10 mouse cellular contexts compared by ENCODE assay signal in the genomic region with DNA sequence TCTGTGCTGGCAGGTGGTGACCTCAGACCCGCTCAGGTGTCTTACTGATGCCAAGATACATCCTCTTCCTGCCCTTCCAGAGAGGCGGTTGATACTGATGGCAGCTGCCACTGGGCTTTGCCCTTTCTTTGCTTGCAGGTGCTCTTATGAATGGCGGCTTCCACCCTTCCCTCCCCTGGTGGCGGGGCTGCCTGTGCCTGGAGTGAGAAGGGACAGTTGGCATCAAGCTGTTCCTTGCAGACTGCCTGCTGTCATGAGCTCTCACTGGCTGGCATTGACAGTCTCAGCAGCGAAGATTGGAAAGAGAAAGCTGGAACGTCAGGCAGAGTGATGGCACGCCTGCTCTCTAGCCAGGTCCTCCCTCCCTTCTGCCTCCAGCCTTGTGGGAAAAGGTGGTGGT.
A peak's percentile ranks its signal among the peaks of the same experiment; 100 is the strongest.
DNase-seq lines count a peak whose midpoint lies in the region; ATAC-seq and TF ChIP-seq lines count a peak whose summit lies in the region.
"Had no signal": no experiment of that assay in that cellular context is flagged by ENCODE, and none has a peak within 500 bp of the region (broad histone marks: within the 10 kb centered on the region; RNA-seq: fewer than 3 reads in every experiment).

No protein-coding gene starts in this region.

- 69% methylated on average over 7 of the region's 7 CpGs for WGBS in intestine, embryonic 16.5 days
- WGBS in liver, embryonic 11.5 days, result 79% methylated on average over 7 of the region's 7 CpGs

- no peaks in the 10 kb centered on the region for H3K27me3 ChIP-seq in intestine, embryonic 16.5 days (replicated peaks; ENCODE audit: control insufficient read depth, insufficient read depth, low read length)
- H3K27me3 ChIP-seq in liver, embryonic 11.5 days (replicated peaks; ENCODE audit: control insufficient read depth, insufficient read depth, low read length), result no peaks in the 10 kb centered on the region
- H3K27me3 ChIP-seq: embryonic facial prominence, embryonic 13.5 days had no signal

- peak; percentile 26 for TF ChIP-seq CTCF in layer of hippocampus, adult 2 months (conservative IDR thresholded peaks at IDR 0.05)

- H3K4me3 ChIP-seq in layer of hippocampus, adult 2 months, result peak overlapping the region; percentile 1; the same call in 1 of the 2 replicates
- no peak overlapping the region for H3K4me3 ChIP-seq in intestine, embryonic 16.5 days (ENCODE audit: low read length)
- no peak overlapping the region for H3K4me3 ChIP-seq in liver, embryonic 11.5 days (ENCODE audit: low read depth, low read length)
- H3K4me3 ChIP-seq: embryonic facial prominence, embryonic 13.5 days had no signal

- peak overlapping the region; percentile 86 for H3K27ac ChIP-seq in layer of hippocampus, adult 2 months
- H3K27ac ChIP-seq in intestine, embryonic 16.5 days (ENCODE audit: low read length), result no peak overlapping the region
- no peak overlapping the region for H3K27ac ChIP-seq in liver, embryonic 11.5 days (ENCODE audit: low read depth, low read length)
- H3K27ac ChIP-seq: embryonic facial prominence, embryonic 13.5 days had no signal

- H3K9ac ChIP-seq in intestine, embryonic 16.5 days (ENCODE audit: low read depth, low read length), result no peak overlapping the region
- no peak overlapping the region for H3K9ac ChIP-seq in liver, embryonic 11.5 days (ENCODE audit: low read depth, low read length)
- H3K9ac ChIP-seq: embryonic facial prominence, embryonic 13.5 days had no signal

- H3K4me2 ChIP-seq in intestine, embryonic 16.5 days (ENCODE audit: low read depth, low read length), result no peak overlapping the region
- no peak overlapping the region for H3K4me2 ChIP-seq in liver, embryonic 11.5 days
- H3K4me2 ChIP-seq: embryonic facial prominence, embryonic 13.5 days had no signal

- H3K36me3 ChIP-seq in intestine, embryonic 16.5 days (ENCODE audit: control insufficient read depth, insufficient read depth, low read length), result no peaks in the 10 kb centered on the region
- no peaks in the 10 kb centered on the region for H3K36me3 ChIP-seq in liver, embryonic 11.5 days (ENCODE audit: control insufficient read depth, insufficient read depth, low read length)
- H3K36me3 ChIP-seq: embryonic facial prominence, embryonic 13.5 days had no signal

- ATAC-seq in intestine, embryonic 16.5 days, result no peak
- ATAC-seq in liver, embryonic 11.5 days (replicated peaks; ENCODE audit: low FRiP score), result no peak

- H3K9me3 ChIP-seq in intestine, embryonic 16.5 days (ENCODE audit: control insufficient read depth, low read length), result no peaks in the 10 kb centered on the region
- no peaks in the 10 kb centered on the region for H3K9me3 ChIP-seq in liver, embryonic 11.5 days (ENCODE audit: control insufficient read depth, low read length)
- H3K9me3 ChIP-seq: embryonic facial prominence, embryonic 13.5 days; G1E had no signal

- H3K4me1 ChIP-seq in intestine, embryonic 16.5 days (ENCODE audit: control insufficient read depth, insufficient read depth, low read length), result peaks cover 17% of the 10 kb centered on the region
- H3K4me1 ChIP-seq in liver, embryonic 11.5 days (replicated peaks; ENCODE audit: control insufficient read depth, insufficient read depth, low read length), result no peaks in the 10 kb centered on the region

- DNase-seq in layer of hippocampus, adult 11-12 months (ENCODE audit: low spot score), result peak; percentile 77
- no peak for DNase-seq in layer of hippocampus, adult 9-10 months (ENCODE audit: low spot score)
- DNase-seq in cerebellum, postnatal 10 days, result peak; percentile 84 to 86
- DNase-seq in layer of hippocampus, adult 2 months (ENCODE audit: low spot score in 2 of 2), result peak; percentile 76 to 86
- DNase-seq in right cerebral cortex, postnatal 14 days, result peak; percentile 62
- no peak for DNase-seq in kidney, postnatal 10 days
- DNase-seq in liver, embryonic 11.5 days (ENCODE audit: low spot score), result no peak

Comparison
In these comparisons a context has a peak if more than half of its experiments do, and no peak if none do; other contexts are left out.
1. DNase-seq: peak in layer of hippocampus, adult 11-12 months (single experiment), cerebellum, postnatal 10 days (2 of 2), layer of hippocampus, adult 2 months (2 of 2) and right cerebral cortex, postnatal 14 days (single experiment); none in layer of hippocampus, adult 9-10 months (single experiment), kidney, postnatal 10 days (single experiment) and liver, embryonic 11.5 days (single experiment).